Mouse (Mus musculus) thymus, adult 2 months (tissue): ENCODE data around the gene Acpp. TPM values are rescaled to one million over a fixed set of nuclear protein-coding genes. Genes with fewer than 3 reads are reported as not detected.

Experiments
- DNase-seq: peaks from one replicate; pipeline ENCODE4 v3.0.0; 2021
- H3K27ac ChIP-seq: fragments of 200-500 bp; 2 replicates; pipeline ENCODE4 v1.5.1; 2012; ENCODE audit warnings: low read length, control low read depth; ENCODE audit not compliant: control insufficient read depth, insufficient read depth
- H3K27me3 ChIP-seq: fragments of 200-500 bp; 2 replicates; pipeline ENCODE4 v1.6.1; 2012; ENCODE audit warnings: mild to moderate bottlenecking, low read length, moderate library complexity, mixed read lengths; ENCODE audit not compliant: control insufficient read depth, insufficient read depth
- H3K36me3 ChIP-seq: fragments of 200-500 bp; 2 replicates; pipeline ENCODE4 v1.6.1; 2012; ENCODE audit warnings: mild to moderate bottlenecking, low read length, moderate library complexity; ENCODE audit not compliant: control insufficient read depth, insufficient read depth
- H3K4me1 ChIP-seq: fragments of 200-500 bp; replicated peaks from 2 replicates; pipeline ENCODE4 v1.6.1; 2012; ENCODE audit warnings: low read length; ENCODE audit not compliant: control insufficient read depth, insufficient read depth
- H3K4me3 ChIP-seq: fragments of 200-500 bp; 2 replicates; pipeline ENCODE4 v1.5.1; 2012; ENCODE audit warnings: mild to moderate bottlenecking, low read length, control low read depth, moderate library complexity; ENCODE audit not compliant: control insufficient read depth, insufficient read depth
- CTCF ChIP-seq: fragments of 200-500 bp; IDR thresholded peaks from 2 replicates; pipeline ENCODE4 v1.5.1; 2012; ENCODE audit warnings: mild to moderate bottlenecking, control low read depth, low read length, moderate library complexity, borderline replicate concordance; ENCODE audit not compliant: control insufficient read depth, poor library complexity, insufficient read depth; ENCODE audit errors: extremely low read depth
- POLR2A ChIP-seq: fragments of 200-500 bp; IDR thresholded peaks from 2 replicates; pipeline ENCODE4 v1.6.1; 2012; ENCODE audit warnings: mild to moderate bottlenecking, low read length, control low read depth, moderate library complexity; ENCODE audit not compliant: control insufficient read depth, poor library complexity, insufficient read depth; ENCODE audit errors: extremely low read depth
- WGBS: fragments of 180-500 bp; shearing (Covaris S2); methylation state at CpG from one replicate; pipeline ENCODE4 v1.1.7; 2018; 5-methylcytosine and 5-hydroxymethylcytosine counted together
- polyA plus RNA-seq: library from polyadenylated mRNA; depleted of rRNA; stranded (reverse); fragments of >200 nt; gene quantifications from 2 replicates; pipeline ENCODE4 v1.2.3, GENCODE M21; 2012

The Acpp gene
- polyA plus RNA-seq, 1 experiment: 11.2 TPM

- no peak overlapping the region for H3K4me3 ChIP-seq
- no peaks in the 10 kb centered on the region for H3K27me3 ChIP-seq
- no peak overlapping the region for H3K27ac ChIP-seq
- no peak for DNase-seq
- WGBS: 66% methylated on average over 8 of the region's 8 CpGs
- no peak for TF ChIP-seq CTCF
- no peak for TF ChIP-seq POLR2A
- no peaks in the 10 kb centered on the region for H3K36me3 ChIP-seq
- no peaks in the 10 kb centered on the region for H3K4me1 ChIP-seq
Observed at GRCm38 (mm10) chr9:104280725-104281495, 56.6 kb downstream of the Acpp start.

- Histone ChIP-seq H3K27ac (no peak overlapping the region), H3K27me3 (no peaks in the 10 kb centered on the region), H3K4me1 (no peaks in the 10 kb centered on the region), H3K4me3 (no peak overlapping the region), H3K36me3 (no peaks in the 10 kb centered on the region)
- WGBS: 21% methylated on average over 18 of the region's 18 CpGs
- TF ChIP-seq CTCF (no peak), POLR2A (no peak)
- DNase-seq: peak; percentile 29
Observed at GRCm38 (mm10) chr9:104277528-104278162, 59.9 kb downstream of the Acpp start.

- H3K36me3 ChIP-seq: no peaks in the 10 kb centered on the region
- DNase-seq: no peak
- TF ChIP-seq CTCF: no peak
- TF ChIP-seq POLR2A: no peak
- H3K4me3 ChIP-seq: no peak overlapping the region
- WGBS: 89% methylated on average over 17 of the region's 17 CpGs
- no peak overlapping the region for H3K27ac ChIP-seq
- no peaks in the 10 kb centered on the region for H3K4me1 ChIP-seq
- H3K27me3 ChIP-seq: no peaks in the 10 kb centered on the region
Observed at GRCm38 (mm10) chr9:104275084-104275785, 62.3 kb downstream of the Acpp start.

GRCm38 (mm10) chr9:104272057-104272456 lies 65.5 kb downstream of the Acpp start:
- DNase-seq: no peak
- Histone ChIP-seq H3K27ac (no peak overlapping the region), H3K4me3 (no peak overlapping the region), H3K4me1 (no peaks in the 10 kb centered on the region), H3K27me3 (no peaks in the 10 kb centered on the region), H3K36me3 (no peaks in the 10 kb centered on the region)
- TF ChIP-seq POLR2A: no peak
- TF ChIP-seq CTCF: no peak
- WGBS: 79% methylated on average over 4 of the region's 4 CpGs

- Histone ChIP-seq H3K27ac (no peak overlapping the region), H3K27me3 (no peaks in the 10 kb centered on the region), H3K4me3 (no peak overlapping the region), H3K36me3 (no peaks in the 10 kb centered on the region), H3K4me1 (no peaks in the 10 kb centered on the region)
- DNase-seq: no peak
- WGBS: 78% methylated on average over 4 of the region's 4 CpGs
- TF ChIP-seq POLR2A: no peak
- no peak for TF ChIP-seq CTCF
Observed at GRCm38 (mm10) chr9:104271642-104272041, 65.9 kb downstream of the Acpp start.

GRCm38 (mm10) chr9:104269944-104270343 lies 67.6 kb downstream of the Acpp start:
- Histone ChIP-seq H3K27ac (no peak overlapping the region), H3K36me3 (no peaks in the 10 kb centered on the region), H3K4me1 (no peaks in the 10 kb centered on the region), H3K27me3 (no peaks in the 10 kb centered on the region), H3K4me3 (no peak overlapping the region)
- DNase-seq: no peak
- WGBS: 75% methylated on average over 3 of the region's 3 CpGs
- no peak for TF ChIP-seq POLR2A
- TF ChIP-seq CTCF: no peak
